Mouse (Mus musculus) MEL (cell line): ENCODE results near the gene Prickle4. TPM values are rescaled to one million over a fixed set of nuclear protein-coding genes. Genes with fewer than 3 reads are reported as not detected.

Source experiments
- DNase-seq: peaks from one replicate; pipeline ENCODE4 v3.0.0; 2011; ENCODE audit warnings: low read depth, low spot score
- H3K27ac ChIP-seq: 2 replicates; pipeline ENCODE4 v1.5.1; 2012; ENCODE audit warnings: low read depth, mild to moderate bottlenecking, control low read depth, low read length, moderate library complexity; ENCODE audit not compliant: control insufficient read depth
- H3K27me3 ChIP-seq, 2 experiments: fragments of 150-350 bp in 1 of 2; sonication (generic) in 1 of 2; 2 replicates each; pipeline ENCODE4 v1.6.1; 2012; ENCODE audit warnings: low read length in 2 of 2, mild to moderate bottlenecking in 2 of 2, improper control_type of control experiment in 1 of 2, moderate library complexity in 1 of 2; ENCODE audit not compliant: insufficient read depth in 2 of 2, control insufficient read depth in 1 of 2
- H3K36me3 ChIP-seq, 2 experiments: 2 replicates each; pipeline ENCODE4 v1.6.1; 2012 to 2014; ENCODE audit warnings: low read length in 2 of 2, improper control_type of control experiment in 1 of 2, inconsistent platforms in 1 of 2, mild to moderate bottlenecking in 1 of 2; ENCODE audit not compliant: insufficient read depth in 2 of 2, control insufficient read depth in 1 of 2
- H3K4me1 ChIP-seq, 2 experiments: fragments of 150-350 bp in 1 of 2; sonication (generic) in 1 of 2; 2 replicates each; pipeline ENCODE4 v1.6.1; 2012; ENCODE audit warnings: low read length in 2 of 2, improper control_type of control experiment in 1 of 2, mild to moderate bottlenecking in 1 of 2; ENCODE audit not compliant: insufficient read depth in 2 of 2, control insufficient read depth in 1 of 2
- H3K4me3 ChIP-seq, 2 experiments: fragments of 150-350 bp in 1 of 2; sonication (generic) in 1 of 2; 2 replicates each; pipeline ENCODE4 v1.5.1; 2012; ENCODE audit warnings: low read depth in 2 of 2, low read length in 2 of 2, mild to moderate bottlenecking in 2 of 2, moderate library complexity in 2 of 2, control low read depth in 1 of 2, improper control_type of control experiment in 1 of 2; ENCODE audit not compliant: control insufficient read depth in 1 of 2, insufficient read depth in 1 of 2
- H3K79me2 ChIP-seq: 2 replicates; pipeline ENCODE4 v1.6.1; 2012; ENCODE audit warnings: mild to moderate bottlenecking, low read length, moderate library complexity; ENCODE audit not compliant: control insufficient read depth, poor library complexity, insufficient read depth
- H3K9ac ChIP-seq: 2 replicates; pipeline ENCODE4 v1.6.1; 2012; ENCODE audit warnings: low read depth, mild to moderate bottlenecking, control low read depth, low read length, moderate library complexity; ENCODE audit not compliant: control insufficient read depth, poor library complexity, severe bottlenecking
- H3K9me3 ChIP-seq: fragments of 150-350 bp; sonication (generic); replicated peaks from 2 replicates; pipeline ENCODE4 v1.6.1; 2012; ENCODE audit warnings: mild to moderate bottlenecking, low read length, improper control_type of control experiment, moderate library complexity; ENCODE audit not compliant: insufficient read depth
- BHLHE40 ChIP-seq: IDR thresholded peaks from 2 replicates; pipeline ENCODE4 v1.6.1; 2012; ENCODE audit warnings: low read depth, mild to moderate bottlenecking, inconsistent platforms, low read length, improper control_type of control experiment, borderline replicate concordance
- CHD1 ChIP-seq: IDR thresholded peaks from 2 replicates; pipeline ENCODE4 v1.6.1; 2012; ENCODE audit warnings: low read depth, mild to moderate bottlenecking, inconsistent platforms, low read length, improper control_type of control experiment
- CTCF ChIP-seq, 3 experiments: IDR thresholded peaks in 2 of 3; conservative IDR thresholded peaks in 1 of 3; 2 replicates each; pipeline ENCODE4 v1.5.1; 2011 to 2012; ENCODE audit warnings: low read length in 3 of 3, low read depth in 2 of 3, mild to moderate bottlenecking in 2 of 3, improper control_type of control experiment in 1 of 3, inconsistent platforms in 1 of 3, mixed read lengths in 1 of 3, moderate library complexity in 1 of 3; ENCODE audit not compliant: control insufficient read depth in 1 of 3, insufficient read depth in 1 of 3, poor library complexity in 1 of 3, severe bottlenecking in 1 of 3
- E2F4 ChIP-seq: IDR thresholded peaks from 2 replicates; pipeline ENCODE4 v1.6.1; 2011; ENCODE audit warnings: low read depth, low read length, improper control_type of control experiment, borderline replicate concordance
- ELF1 ChIP-seq: IDR thresholded peaks from 2 replicates; pipeline ENCODE4 v1.6.1; 2014; ENCODE audit warnings: low read depth, mild to moderate bottlenecking, inconsistent platforms, low read length, improper control_type of control experiment, moderate library complexity
- EP300 ChIP-seq, 2 experiments: IDR thresholded peaks; 2 replicates each; pipeline ENCODE4 v1.6.1; 2011; ENCODE audit warnings: improper control_type of control experiment in 2 of 2, low read length in 2 of 2, low read depth in 1 of 2, mild to moderate bottlenecking in 1 of 2
- ETS1 ChIP-seq: IDR thresholded peaks from 2 replicates; pipeline ENCODE4 v1.6.1; 2012; ENCODE audit warnings: low read depth, mild to moderate bottlenecking, inconsistent platforms, low read length, improper control_type of control experiment, moderate library complexity
- GABPA ChIP-seq: IDR thresholded peaks from 2 replicates; pipeline ENCODE4 v1.6.1; 2012; ENCODE audit warnings: low read depth, mild to moderate bottlenecking, inconsistent platforms, low read length, improper control_type of control experiment, moderate library complexity
- GATA1 ChIP-seq: IDR thresholded peaks from 2 replicates; pipeline ENCODE4 v1.6.1; 2011; ENCODE audit warnings: low read depth, low read length, improper control_type of control experiment
- HCFC1 ChIP-seq: IDR thresholded peaks from 2 replicates; pipeline ENCODE4 v1.6.1; 2012; ENCODE audit warnings: low read depth, mild to moderate bottlenecking, inconsistent platforms, low read length, improper control_type of control experiment, moderate library complexity
- JUND ChIP-seq: IDR thresholded peaks from 2 replicates; pipeline ENCODE4 v1.6.1; 2011; ENCODE audit warnings: low read depth, mild to moderate bottlenecking, improper control_type of control experiment, low read length
- KAT2A ChIP-seq: conservative IDR thresholded peaks from 2 replicates; pipeline ENCODE4 v1.6.1; 2012; ENCODE audit warnings: low read depth, low read length, improper control_type of control experiment, inconsistent platforms
- MAFK ChIP-seq: IDR thresholded peaks from 2 replicates; pipeline ENCODE4 v1.6.1; 2011; ENCODE audit warnings: low read depth, mild to moderate bottlenecking, low read length, improper control_type of control experiment, borderline replicate concordance
- MAX ChIP-seq: IDR thresholded peaks from 2 replicates; pipeline ENCODE4 v1.6.1; 2011; ENCODE audit warnings: low read length, improper control_type of control experiment
- MAZ ChIP-seq: IDR thresholded peaks from 2 replicates; pipeline ENCODE4 v1.6.1; 2012; ENCODE audit warnings: low read depth, mild to moderate bottlenecking, inconsistent platforms, low read length, improper control_type of control experiment
- MEF2A ChIP-seq: IDR thresholded peaks from 2 replicates; pipeline ENCODE4 v1.6.1; 2014; ENCODE audit warnings: low read depth, mild to moderate bottlenecking, inconsistent platforms, low read length, improper control_type of control experiment; ENCODE audit not compliant: poor library complexity, insufficient replicate concordance, severe bottlenecking; ENCODE audit errors: extremely low read depth
- MXI1 ChIP-seq: IDR thresholded peaks from 2 replicates; pipeline ENCODE4 v1.6.1; 2011; ENCODE audit warnings: mild to moderate bottlenecking, low read depth, low read length, improper control_type of control experiment
- MYB ChIP-seq: IDR thresholded peaks from 2 replicates; pipeline ENCODE4 v1.6.1; 2011; ENCODE audit warnings: mild to moderate bottlenecking, low read depth, low read length, improper control_type of control experiment
- MYC ChIP-seq: IDR thresholded peaks from 2 replicates; pipeline ENCODE4 v1.6.1; 2011; ENCODE audit warnings: low read depth, mild to moderate bottlenecking, low read length, improper control_type of control experiment, moderate library complexity
- NELFE ChIP-seq: IDR thresholded peaks from 2 replicates; pipeline ENCODE4 v1.6.1; 2011; ENCODE audit warnings: low read depth, low read length, improper control_type of control experiment
- NRF1 ChIP-seq: IDR thresholded peaks from 2 replicates; pipeline ENCODE4 v1.6.1; 2014; ENCODE audit warnings: low read depth, mild to moderate bottlenecking, inconsistent platforms, low read length, improper control_type of control experiment, moderate library complexity; ENCODE audit not compliant: poor library complexity, insufficient read depth, severe bottlenecking
- POLR2A ChIP-seq, 2 experiments: IDR thresholded peaks; 2 replicates each; pipeline ENCODE4 v1.6.1; 2011 to 2012; ENCODE audit warnings: low read length in 2 of 2, mild to moderate bottlenecking in 2 of 2, control low read depth in 1 of 2, improper control_type of control experiment in 1 of 2, low read depth in 1 of 2, moderate library complexity in 1 of 2; ENCODE audit not compliant: control insufficient read depth in 1 of 2, insufficient read depth in 1 of 2, poor library complexity in 1 of 2
- POLR2AphosphoS2 ChIP-seq: IDR thresholded peaks from 2 replicates; pipeline ENCODE4 v1.6.1; 2011; ENCODE audit warnings: low read length, improper control_type of control experiment
- POLR2AphosphoS5 ChIP-seq: IDR thresholded peaks from 2 replicates; pipeline ENCODE4 v1.6.1; 2012; ENCODE audit warnings: low read depth, borderline replicate concordance, mild to moderate bottlenecking, inconsistent platforms, low read length, moderate library complexity, mixed read lengths
- RCOR1 ChIP-seq: IDR thresholded peaks from 2 replicates; pipeline ENCODE4 v1.6.1; 2012; ENCODE audit warnings: low read depth, mild to moderate bottlenecking, inconsistent platforms, low read length, improper control_type of control experiment
- SIN3A ChIP-seq: IDR thresholded peaks from 2 replicates; pipeline ENCODE4 v1.6.1; 2012; ENCODE audit warnings: low read length, improper control_type of control experiment, inconsistent platforms
- SMC3 ChIP-seq: IDR thresholded peaks from 2 replicates; pipeline ENCODE4 v1.6.1; 2011; ENCODE audit warnings: low read depth, low read length, improper control_type of control experiment
- TAL1 ChIP-seq: IDR thresholded peaks from 2 replicates; pipeline ENCODE4 v1.6.1; 2012; ENCODE audit warnings: mild to moderate bottlenecking, inconsistent platforms, low read length, moderate library complexity, mixed read lengths
- TBP ChIP-seq: IDR thresholded peaks from 2 replicates; pipeline ENCODE4 v1.8.0; 2011; ENCODE audit warnings: low read depth, low read length, improper control_type of control experiment
- TCF12 ChIP-seq: IDR thresholded peaks from 2 replicates; pipeline ENCODE4 v1.6.1; 2014; ENCODE audit warnings: low read depth, mild to moderate bottlenecking, inconsistent platforms, low read length, improper control_type of control experiment, moderate library complexity
- UBTF ChIP-seq: IDR thresholded peaks from 2 replicates; pipeline ENCODE4 v1.6.1; 2012; ENCODE audit warnings: low read depth, mild to moderate bottlenecking, inconsistent platforms, low read length, improper control_type of control experiment, moderate library complexity, borderline replicate concordance; ENCODE audit not compliant: insufficient read depth
- USF1 ChIP-seq: IDR thresholded peaks from 2 replicates; pipeline ENCODE4 v1.6.1; 2014; ENCODE audit warnings: low read depth, mild to moderate bottlenecking, inconsistent platforms, low read length, improper control_type of control experiment, moderate library complexity
- USF2 ChIP-seq, 2 experiments: IDR thresholded peaks; 2 replicates each; pipeline ENCODE4 v1.6.1; 2011 to 2012; ENCODE audit warnings: improper control_type of control experiment in 2 of 2, low read length in 2 of 2, borderline replicate concordance in 1 of 2, inconsistent platforms in 1 of 2, low read depth in 1 of 2, mild to moderate bottlenecking in 1 of 2; ENCODE audit not compliant: insufficient read depth in 1 of 2
- ZC3H11A ChIP-seq: IDR thresholded peaks from 2 replicates; pipeline ENCODE4 v1.6.1; 2012; ENCODE audit warnings: low read depth, mild to moderate bottlenecking, inconsistent platforms, low read length, improper control_type of control experiment
- ZKSCAN1 ChIP-seq: IDR thresholded peaks from 2 replicates; pipeline ENCODE4 v1.6.1; 2012; ENCODE audit warnings: low read depth, mild to moderate bottlenecking, inconsistent platforms, low read length, improper control_type of control experiment, moderate library complexity
- ZMIZ1 ChIP-seq: IDR thresholded peaks from 2 replicates; pipeline ENCODE4 v1.6.1; 2012; ENCODE audit warnings: low read depth, mild to moderate bottlenecking, inconsistent platforms, low read length, improper control_type of control experiment, moderate library complexity
- ZNF384 ChIP-seq: IDR thresholded peaks from 2 replicates; pipeline ENCODE4 v1.6.1; 2012; ENCODE audit warnings: low read depth, mild to moderate bottlenecking, inconsistent platforms, low read length, improper control_type of control experiment
- polyA plus RNA-seq, 2 experiments: library from polyadenylated mRNA; stranded (reverse) in 1 of 2; unstranded in 1 of 2; fragments of >175 nt in 1 of 2; fragments of >200 nt in 1 of 2; gene quantifications; 2 replicates each; pipeline versions ENCODE4 v1.2.1 to v1.2.4; 2012; ENCODE audit warnings: low replicate concordance in 2 of 2, low read depth in 1 of 2; ENCODE audit not compliant: insufficient read length in 2 of 2, insufficient read depth in 1 of 2, missing spikeins in 1 of 2
- total RNA-seq: library from RNA; depleted of rRNA; stranded (reverse); fragments of 300-350 nt; gene quantifications from 2 replicates; pipeline ENCODE4 v1.2.3, GENCODE M21; 2012

Prickle4 gene
- total and polyA plus RNA-seq, 3 experiments = 0.23 to 4.3 TPM; not detected in 1

GRCm38 (mm10) chr17:47736856-47737255 is 42.3 kb upstream of the Prickle4 start, which contains the start of gene Tfeb:
Tfeb (plus strand) TSS chr17:47737030.
- H3K79me2 ChIP-seq = peaks cover 1% of the 10 kb centered on the region; the same call in 1 of the 2 replicates
- H3K4me1 ChIP-seq = peaks cover 0 to 24% of the 10 kb centered on the region in 2 experiments; a peak in 3 of 4 replicates
- H3K36me3 ChIP-seq = peaks cover 0 to 10% of the 10 kb centered on the region in 2 experiments; a peak in 2 of 4 replicates
- no peaks in the 10 kb centered on the region for H3K27me3 ChIP-seq
- H3K27ac ChIP-seq = peak within 1 kb of the TSS; percentile 70
- H3K9ac ChIP-seq = peak within 1 kb of the TSS; percentile 87
- DNase-seq = peak; percentile 93
- H3K9me3 ChIP-seq = no peaks in the 10 kb centered on the region
- peak within 1 kb of the TSS; percentile 83 to 91 for H3K4me3 ChIP-seq
- TF ChIP-seq MYB (no peak), POLR2A (IDR thresholded peaks at IDR 0.05; ENCODE audit: control insufficient read depth in 1 of 2, insufficient read depth in 1 of 2, low read depth in 1 of 2, low read length in 2 of 2, poor library complexity in 1 of 2) (0 out of 4 replicates have a peak, but pooled peaks of 1 of the 2 experiments have one; percentile 37), HCFC1 (peak; percentile 99), POLR2AphosphoS5 (no peak), NRF1 (0 out of 2 replicates have a peak, but pooled peaks have one; percentile 26), ELF1 (peak; percentile 70; the same call in 1 of the 2 replicates), UBTF (0 out of 2 replicates have a peak, but pooled peaks have one; percentile 53), USF1 (0 out of 2 replicates have a peak, but pooled peaks have one; percentile 7), CTCF (IDR thresholded peaks at IDR 0.05 in 2 of 3, conservative IDR thresholded peaks at IDR 0.05 in 1 of 3; ENCODE audit: control insufficient read depth in 1 of 3, insufficient read depth in 1 of 3, low read depth in 2 of 3, low read length in 3 of 3, poor library complexity in 1 of 3, severe bottlenecking in 1 of 3) (peak; percentile 63 to 97 (median 96); a peak in 5 of 6 replicates), MAX (no peak), MAFK (no peak), ZNF384 (no peak), MAZ (peak; percentile 94; the same call in 1 of the 2 replicates), SIN3A (peak; percentile 84), SMC3 (peak; percentile 64), ZC3H11A (no peak), RCOR1 (no peak), GABPA (no peak), GATA1 (no peak), JUND (no peak), KAT2A (peak; percentile 96), E2F4 (no peak), TCF12 (peak; percentile 20; the same call in 1 of the 2 replicates), ZKSCAN1 (no peak), TBP (no peak), ETS1 (no peak), MYC (no peak), MEF2A (no peak), TAL1 (no peak), ZMIZ1 (no peak), BHLHE40 (no peak), POLR2AphosphoS2 (no peak), NELFE (no peak; the same call in 1 of the 2 replicates), USF2 (IDR thresholded peaks at IDR 0.05; ENCODE audit: borderline replicate concordance in 1 of 2, insufficient read depth in 1 of 2, low read depth in 1 of 2, low read length in 2 of 2) (no peak), EP300 (IDR thresholded peaks at IDR 0.05; ENCODE audit: low read depth in 1 of 2, low read length in 2 of 2) (no peak), CHD1 (no peak), MXI1 (peak; percentile 67)
